Mouse (Mus musculus) left cerebral cortex, postnatal 10 days (tissue): ENCODE measurements around the gene Spag16. TPM values are rescaled to one million over a fixed set of nuclear protein-coding genes. Genes with fewer than 3 reads are reported as not detected.

ENCODE experiments used
- DNase-seq, 2 experiments: peaks; one replicate each; pipeline ENCODE4 v3.0.0; 2021 to 2022; ENCODE audit warnings: low spot score in 2 of 2, mixed read lengths in 1 of 2; ENCODE audit errors: extremely low spot score in 1 of 2
- intact Hi-C: fragments of 180-260 bp; cut with DNase I; formaldehyde crosslinking; loops from one replicate; pipeline ENCODE4 v1.15.1; 2025
- total RNA-seq, 2 experiments: library from RNA; stranded (reverse); gene quantifications; 2 replicates each; pipeline ENCODE4 v1.2.3; 2021

Spag16 gene
- total RNA-seq, 2 experiments from 2014 or later = 1.2 to 1.3 TPM

DNA sequence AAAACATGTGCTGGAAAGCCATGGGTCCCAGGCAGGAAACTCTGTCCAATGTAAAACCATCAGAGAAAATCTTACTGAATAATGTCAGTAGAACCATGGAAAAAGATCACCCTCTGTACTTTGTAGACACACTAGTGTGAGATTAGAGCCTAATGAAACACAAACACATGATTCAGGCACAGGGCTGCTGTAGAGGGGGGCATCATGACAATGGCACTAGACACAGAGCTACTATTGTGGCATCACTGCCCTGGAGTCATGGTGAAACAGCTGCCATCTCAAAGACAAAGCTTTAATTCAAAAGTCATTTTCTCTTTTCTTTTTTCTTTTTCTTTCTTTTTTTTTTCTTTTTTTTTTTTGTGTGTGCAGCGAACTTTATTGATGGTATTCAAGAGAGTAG lies 240.6 kb downstream of the Spag16 start:
- no peak for DNase-seq
- intact Hi-C loops = no loop called here

DNA sequence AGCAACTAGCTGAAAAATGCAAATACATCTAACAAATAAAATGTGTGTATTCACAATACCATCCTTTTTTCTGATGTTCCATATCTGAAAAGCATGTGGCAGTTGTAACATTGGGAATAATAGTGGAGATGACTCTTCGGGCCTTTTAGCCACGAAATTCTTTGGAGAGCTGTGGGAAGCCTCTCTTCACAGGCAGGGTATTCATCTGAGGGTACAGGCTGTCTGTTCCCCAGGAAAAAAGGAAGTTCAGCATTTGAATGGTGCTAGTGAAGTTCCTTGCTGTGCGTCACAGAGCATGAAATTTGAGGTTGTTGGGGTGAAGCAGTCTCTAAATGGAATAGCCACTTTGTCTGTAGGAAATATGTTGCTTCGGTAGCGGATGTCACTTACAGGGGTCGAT lies 246.7 kb downstream of the Spag16 start:
- DNase-seq = no peak
- intact Hi-C loops = no loop called here

DNA sequence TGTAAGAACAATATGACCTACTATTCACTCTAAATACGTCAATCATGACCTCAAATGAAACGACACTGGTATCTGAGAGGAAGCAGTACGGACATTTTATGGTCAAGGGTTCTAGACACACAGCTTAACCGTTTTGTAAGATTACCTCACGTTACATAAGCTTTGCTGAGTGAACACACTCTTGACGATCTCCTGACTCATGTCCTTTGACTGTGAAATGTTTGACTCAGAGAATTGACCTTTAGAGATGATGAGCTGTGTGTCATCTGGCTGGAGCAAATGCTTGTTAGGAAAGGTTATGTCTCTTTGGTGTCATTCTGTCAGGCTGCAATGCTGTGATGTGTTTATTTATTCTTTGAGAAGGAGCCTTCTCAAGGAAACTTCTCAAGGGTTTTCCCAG lies 252.0 kb downstream of the Spag16 start:
- intact Hi-C loops = no loop called here
- DNase-seq = no peak

DNA sequence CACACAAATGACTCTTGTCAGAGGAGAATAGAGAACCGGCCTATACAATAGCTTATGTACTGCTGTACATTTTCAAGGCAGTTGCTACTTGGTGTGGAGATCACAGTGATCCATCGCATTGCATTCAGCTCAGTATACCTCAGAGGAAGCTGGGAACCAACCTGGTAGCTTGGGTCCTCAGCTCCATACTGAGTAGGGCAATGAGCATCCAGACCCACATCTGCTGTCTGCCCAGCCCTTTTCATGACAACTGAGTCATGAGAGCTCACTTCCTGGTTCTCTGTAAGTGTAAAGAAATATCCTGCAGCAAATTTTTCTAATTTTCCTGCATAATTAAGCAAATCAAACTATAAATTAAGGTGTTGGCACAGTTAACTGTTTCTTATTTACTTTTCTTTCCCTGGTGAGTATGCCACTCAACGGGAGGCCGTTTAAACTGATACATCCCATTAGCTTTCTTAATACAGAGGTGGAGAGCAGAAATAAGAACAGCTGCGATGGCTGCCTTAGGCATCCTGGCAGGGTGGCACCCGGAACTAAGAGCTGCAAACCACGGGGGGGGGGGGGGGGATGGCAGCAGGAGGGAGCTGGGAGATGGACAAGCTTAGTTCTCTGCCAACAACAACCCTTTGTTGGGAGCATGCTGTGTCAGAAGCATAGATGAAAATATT lies 255.6 kb downstream of the Spag16 start:
- DNase-seq = no peak
- intact Hi-C loops = no loop called here

DNA sequence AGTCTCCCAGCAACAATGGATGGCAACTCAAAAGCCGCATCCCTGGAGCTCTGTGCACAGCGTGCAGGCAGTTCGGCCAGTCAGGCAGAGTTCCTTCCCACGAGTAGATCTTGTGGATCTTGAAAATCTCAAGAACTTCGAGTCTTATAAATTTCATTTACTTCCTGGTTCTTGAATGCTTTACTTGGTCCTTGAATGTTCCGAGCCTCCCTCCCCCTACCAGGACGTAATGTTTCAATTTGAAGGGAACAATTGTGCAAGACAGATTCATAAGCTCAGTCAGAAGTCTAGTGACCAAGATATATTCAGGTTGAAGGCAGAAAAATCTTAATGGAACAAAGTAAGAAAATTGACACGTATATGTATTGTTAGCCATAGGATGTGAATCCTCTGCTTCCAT lies 277.9 kb downstream of the Spag16 start:
- DNase-seq = no peak

DNA sequence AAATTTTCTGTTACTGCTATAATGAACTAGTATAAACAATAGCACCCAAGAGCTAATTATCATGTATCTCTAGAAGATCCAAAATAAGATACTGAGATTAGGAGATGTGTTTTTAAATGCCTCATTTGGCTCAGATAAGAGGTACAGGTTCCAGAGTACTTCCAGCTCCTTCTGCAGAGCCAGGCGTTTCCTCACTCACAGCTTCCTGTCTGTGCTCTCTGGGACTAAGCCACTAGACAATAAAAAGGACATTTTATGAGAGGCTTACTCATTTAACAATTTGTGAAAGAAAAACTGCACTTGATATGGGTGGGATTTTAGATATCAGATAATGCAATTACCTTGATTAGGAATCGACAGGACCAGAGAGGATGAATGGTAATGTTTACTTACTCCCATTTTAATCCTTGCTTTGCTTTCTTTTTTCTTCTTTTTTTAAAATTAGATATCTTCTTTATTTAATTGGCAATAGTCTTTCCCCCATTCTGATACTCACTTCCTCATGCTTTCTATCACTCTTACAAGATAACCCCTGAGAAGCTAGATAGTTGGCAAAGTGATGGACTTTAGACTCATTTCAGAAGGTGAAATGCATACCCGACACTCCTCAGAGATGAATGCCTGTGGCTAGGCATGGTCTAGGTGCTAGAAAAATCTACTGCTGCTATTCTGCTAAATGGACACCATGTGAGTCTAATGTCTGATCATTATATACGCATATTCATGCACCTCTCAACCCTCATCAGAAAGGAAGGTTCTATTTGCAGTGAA lies 289.6 kb downstream of the Spag16 start:
- intact Hi-C loops = no loop called here

More for the DNA sequence above, 277.9 kb downstream of the Spag16 start:
- intact Hi-C loops = no loop called here

DNA sequence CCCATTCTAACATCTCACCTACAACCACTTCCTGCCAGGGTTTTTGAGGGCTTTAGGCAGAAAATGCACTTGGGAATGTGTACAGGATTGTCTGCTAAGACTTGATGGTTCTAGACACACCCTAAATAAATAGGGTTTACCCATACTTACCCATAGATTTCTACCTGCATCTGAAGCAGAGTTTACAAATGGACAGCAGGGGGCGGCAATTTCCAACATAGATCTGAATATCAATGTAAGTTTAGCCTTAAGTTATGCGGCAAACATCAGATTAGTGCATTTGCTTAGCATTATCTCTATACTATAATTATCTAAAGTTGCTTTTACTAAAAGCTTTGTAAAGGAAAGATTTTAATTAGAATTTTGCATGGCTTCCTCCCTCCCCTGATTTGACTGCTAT lies 301.3 kb downstream of the Spag16 start:
- peak in 1 of 2 experiments; percentile 18 for DNase-seq

More for the DNA sequence above, 289.6 kb downstream of the Spag16 start:
- no peak for DNase-seq

DNA sequence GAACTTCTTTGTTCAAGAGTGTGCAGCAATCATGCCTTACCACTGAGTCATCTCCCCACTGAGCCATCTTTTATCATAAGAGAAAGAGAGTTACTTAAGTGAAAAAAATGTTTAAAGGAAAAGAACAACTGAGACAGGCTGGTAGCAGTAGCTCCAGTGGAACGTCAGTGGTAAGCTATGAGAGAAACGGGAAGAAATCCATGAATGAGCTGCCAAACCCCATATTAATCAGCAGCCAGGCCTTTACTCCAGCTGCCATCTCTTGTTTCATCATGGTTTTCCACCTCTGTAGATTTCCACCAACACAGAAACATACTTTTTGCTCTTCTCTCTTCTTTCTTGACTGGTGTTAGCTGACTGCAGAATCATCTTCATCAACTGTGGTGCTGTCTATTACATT lies 308.8 kb downstream of the Spag16 start:
- intact Hi-C loops = no loop called here
- no peak for DNase-seq

More for the DNA sequence above, 301.3 kb downstream of the Spag16 start:
- intact Hi-C loops = loop anchor here (10.0 kb wide), 1 partner anchor 597 kb away; the partner anchor contains the start of gene Vwc2l

DNA sequence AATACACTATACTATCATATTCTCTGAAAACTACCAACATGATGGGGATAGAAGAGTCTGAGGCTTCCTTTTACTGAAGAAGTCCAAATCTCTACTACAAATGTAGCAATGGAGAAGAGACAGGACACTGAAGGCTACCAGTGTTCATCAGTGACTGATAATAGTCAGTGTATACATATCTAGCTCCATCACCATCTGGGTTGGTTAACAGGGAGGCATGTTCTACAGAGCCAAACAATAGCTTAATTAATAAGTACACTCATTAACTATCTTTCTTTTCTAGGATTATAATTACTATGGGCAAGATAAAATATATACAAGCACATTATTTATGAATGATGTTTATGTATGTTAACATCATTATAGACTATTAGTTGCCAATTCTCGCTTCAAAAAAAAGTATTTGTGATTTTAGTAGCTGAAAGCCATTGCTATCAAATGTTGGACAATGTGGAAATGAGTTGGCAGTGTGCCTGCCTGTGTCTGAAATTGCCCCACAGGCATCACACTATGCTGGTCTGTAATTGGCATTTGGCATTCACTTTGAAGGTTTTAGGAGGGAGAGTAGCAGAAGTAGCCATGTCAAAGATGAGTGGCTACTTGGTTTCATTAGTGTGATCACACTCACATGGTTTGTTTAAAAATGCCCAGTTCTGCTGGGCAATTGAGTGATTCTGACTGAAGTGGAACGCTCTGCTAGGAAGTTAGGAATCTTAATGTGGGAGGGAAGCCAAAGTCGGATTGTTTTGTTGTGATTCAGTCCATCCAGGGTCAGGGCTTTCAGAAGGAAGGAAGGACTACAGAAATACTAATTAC lies 338.8 kb downstream of the Spag16 start:
- no peak for DNase-seq
- intact Hi-C loops = no loop called here

DNA sequence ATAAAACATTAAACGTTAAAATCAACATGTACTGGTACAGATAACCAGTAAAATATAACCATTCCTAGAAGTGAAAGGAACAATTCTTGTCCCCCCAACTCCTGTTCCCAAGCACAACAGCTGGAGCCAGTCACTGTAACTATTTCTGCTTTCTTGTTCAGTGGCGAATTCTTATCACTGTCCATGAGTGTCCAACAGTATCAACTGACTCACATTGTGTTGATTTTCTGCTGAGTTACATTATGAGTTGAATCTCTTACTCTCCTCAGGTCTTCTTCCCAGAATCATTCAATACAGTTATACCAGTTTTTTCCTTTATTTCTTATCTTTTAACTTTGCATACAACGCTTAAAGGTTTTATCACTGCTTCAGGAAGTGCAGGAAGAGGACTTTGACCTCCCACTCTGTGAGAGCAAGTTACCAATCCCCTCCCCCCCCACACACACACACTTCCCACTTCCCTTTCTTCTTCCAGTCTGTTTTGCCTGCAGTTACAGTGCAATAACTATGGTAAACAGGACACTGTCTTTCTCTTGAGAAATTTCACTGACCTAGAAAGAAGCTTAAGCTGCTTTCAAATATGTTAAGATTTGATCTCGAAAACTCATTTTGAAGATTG lies 353.5 kb downstream of the Spag16 start:
- intact Hi-C loops = no loop called here
- no peak for DNase-seq

DNA sequence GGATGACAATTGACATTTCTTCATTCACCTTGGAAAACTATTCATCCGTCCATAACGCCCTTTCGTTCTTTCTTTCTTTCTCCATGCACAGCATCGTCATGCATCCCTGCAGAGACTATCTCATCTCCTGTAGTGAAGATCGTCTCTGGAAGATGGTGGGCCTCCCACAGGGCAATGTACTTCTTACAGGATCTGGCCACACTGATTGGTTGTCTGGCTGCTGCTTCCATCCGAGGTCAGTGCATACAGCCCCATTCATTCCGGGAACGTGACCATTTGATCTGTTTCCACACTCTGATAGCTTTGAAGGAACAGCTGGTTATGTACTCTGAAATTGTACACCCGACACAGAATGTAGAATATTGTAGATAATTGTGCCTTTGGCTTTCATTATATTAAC lies 438.0 kb downstream of the Spag16 start:
- intact Hi-C loops = no loop called here
- no peak for DNase-seq

DNA sequence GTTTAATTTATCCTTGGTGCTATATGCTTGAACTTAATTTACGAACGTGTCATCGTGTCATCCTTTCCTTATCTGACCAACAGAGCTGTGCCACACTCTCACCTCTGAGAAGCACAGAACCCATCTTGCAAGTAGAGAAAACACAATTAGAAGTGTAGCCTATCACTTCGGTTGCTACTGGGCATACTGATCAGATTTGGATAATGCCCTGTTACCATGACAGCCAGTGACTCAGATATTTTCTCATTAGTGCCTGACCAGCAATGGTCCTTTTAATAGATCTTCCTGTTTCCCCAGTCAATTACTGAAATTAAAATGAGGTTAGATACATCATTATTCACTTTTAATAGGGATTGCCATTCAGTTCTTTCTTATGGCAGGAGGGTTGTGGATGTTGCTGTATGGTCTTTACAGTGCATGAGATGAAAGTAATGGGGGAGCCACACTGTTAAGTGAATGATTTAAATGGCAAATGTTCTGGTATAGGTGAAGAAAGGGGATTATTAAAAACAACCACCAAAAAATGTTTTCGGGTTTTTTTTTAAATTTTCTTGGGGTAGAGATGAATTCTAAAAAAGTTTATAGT lies 439.2 kb downstream of the Spag16 start:
- DNase-seq = no peak
- intact Hi-C loops = no loop called here

DNA sequence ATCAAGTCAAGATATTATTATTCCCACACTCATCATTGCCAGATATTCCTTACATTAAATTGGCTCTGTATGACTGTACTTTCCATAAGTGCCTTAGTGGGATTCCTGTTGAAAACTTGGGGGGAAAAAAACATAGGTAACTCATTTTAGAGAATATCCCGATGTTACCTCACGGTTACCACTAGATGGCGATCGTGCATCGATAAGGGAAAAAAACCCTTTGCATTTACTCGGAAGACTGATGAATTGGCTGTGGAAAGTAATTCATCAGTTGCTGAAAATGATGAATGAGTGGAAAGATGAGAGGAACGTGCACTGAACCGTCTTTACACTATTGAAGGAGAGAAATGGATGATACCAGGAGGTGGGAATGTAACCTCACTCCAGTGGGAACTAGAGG lies 443.4 kb downstream of the Spag16 start:
- no peak for DNase-seq

DNA sequence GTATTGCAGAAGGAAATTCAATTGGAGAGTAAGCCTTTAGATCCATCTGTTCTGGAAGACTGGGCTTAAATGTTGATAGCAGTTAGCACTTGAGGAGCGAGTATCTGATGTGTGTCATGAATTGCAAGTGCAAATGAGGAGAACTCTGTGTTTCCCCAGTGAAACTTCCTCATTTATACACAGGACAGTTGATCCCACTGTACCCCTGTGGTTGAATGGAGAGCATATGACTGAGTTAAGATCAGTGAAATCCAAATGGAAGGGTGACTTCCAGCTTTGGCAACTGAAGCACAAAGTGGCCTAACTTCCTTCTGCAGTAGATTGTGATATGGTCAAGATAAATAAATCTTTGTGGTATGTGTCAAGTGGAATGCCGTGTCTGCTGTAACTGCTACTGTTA lies 446.0 kb downstream of the Spag16 start:
- intact Hi-C loops = no loop called here
- DNase-seq = no peak

More for the DNA sequence above, 443.4 kb downstream of the Spag16 start:
- intact Hi-C loops = no loop called here

DNA sequence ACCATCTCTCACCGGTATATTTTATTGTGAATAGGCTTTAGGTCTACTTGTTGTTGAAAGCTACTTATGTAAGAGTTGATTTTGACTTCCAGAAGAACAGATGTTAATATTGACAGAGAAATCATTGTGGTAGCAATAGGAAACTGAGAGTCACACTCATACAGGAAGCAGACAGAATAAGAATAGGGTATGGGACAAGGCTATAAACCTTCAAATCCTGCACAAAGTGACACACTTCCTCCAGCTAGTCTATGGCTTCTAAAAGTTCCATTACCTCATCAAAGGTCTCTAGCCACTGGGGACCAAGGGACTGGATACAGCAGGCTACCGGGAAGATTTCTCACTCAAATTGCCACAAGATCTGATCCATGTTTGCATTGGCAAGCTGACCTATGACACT lies 452.5 kb downstream of the Spag16 start:
- intact Hi-C loops = no loop called here
- no peak for DNase-seq

DNA sequence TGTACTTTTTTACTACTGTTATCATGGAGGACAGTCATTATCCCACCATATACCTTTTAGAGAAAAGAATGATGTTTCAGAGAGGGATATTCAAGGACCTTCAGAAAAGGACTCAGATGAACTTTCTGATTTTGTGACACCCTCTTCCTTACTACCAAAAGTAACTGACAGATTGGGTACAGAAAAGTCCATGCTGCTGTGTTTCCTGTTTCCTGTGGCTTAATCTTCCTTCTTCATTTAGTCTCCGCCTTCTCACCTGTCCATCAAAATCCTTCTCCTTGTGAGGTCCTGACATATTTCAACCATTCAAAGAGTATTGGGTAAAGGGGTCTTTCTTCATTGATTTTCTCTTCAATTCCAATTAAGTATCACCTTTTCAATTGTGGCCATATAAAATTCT lies 456.6 kb downstream of the Spag16 start:
- intact Hi-C loops = no loop called here
- no peak for DNase-seq

DNA sequence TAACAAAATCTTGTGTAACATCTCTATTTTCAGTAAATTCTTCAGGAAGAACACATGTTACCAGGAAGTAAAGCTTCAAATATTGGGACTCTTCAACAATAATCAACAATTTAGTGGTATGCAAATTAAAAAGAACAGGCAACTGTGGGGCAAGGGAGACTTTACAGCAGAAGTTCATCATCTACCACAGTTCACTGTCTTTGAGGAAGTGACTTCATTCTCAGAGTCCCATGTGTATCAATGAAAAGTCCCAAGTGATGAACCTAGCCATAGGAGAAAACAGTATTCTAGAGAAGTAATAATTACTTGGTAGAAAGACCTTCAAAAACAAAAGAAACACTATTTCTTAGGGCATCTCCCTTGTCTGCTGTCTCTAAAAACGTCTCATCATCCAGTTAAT lies 457.4 kb downstream of the Spag16 start:
- intact Hi-C loops = no loop called here
- DNase-seq = no peak

DNA sequence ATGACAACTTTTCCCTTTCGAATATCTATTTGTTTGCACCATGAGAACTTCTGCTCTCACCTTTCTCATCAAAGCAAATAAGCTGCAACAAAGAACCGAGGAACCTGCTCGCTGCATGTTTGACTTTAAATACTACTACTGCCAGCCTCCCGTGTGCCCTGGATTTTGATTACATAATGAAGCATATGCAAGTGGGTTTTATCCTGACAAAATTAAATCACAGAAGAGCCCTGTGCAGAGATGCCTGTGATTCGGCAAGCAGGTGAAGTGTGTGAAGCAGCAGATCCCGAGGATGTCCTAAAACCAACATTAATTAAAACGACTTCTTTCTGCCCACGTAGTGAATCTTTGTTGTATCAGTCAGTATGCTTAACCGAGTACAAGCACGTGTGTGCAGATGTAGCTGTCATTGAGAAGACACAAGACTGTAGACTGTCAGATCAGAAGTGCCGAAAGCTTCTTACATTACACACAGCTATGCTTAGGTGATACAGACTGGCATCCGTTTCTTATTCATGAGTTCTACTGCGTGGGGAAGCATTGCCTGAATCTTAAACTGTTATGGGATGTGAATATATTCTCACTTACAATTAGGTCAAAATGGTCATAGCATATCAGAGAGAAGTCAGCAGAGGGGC lies 489.5 kb downstream of the Spag16 start:
- intact Hi-C loops = no loop called here
- no peak for DNase-seq
